Mouse (Mus musculus): ENCODE results near the gene Defb35. TPM values are rescaled to one million over a fixed set of nuclear protein-coding genes. Genes with fewer than 3 reads are reported as not detected.
A peak's percentile ranks its signal among the peaks of the same experiment; 100 is the strongest.

The Defb35 gene
- polyA plus RNA-seq, 1 experiment from 2014 or later = not detected

DNA sequence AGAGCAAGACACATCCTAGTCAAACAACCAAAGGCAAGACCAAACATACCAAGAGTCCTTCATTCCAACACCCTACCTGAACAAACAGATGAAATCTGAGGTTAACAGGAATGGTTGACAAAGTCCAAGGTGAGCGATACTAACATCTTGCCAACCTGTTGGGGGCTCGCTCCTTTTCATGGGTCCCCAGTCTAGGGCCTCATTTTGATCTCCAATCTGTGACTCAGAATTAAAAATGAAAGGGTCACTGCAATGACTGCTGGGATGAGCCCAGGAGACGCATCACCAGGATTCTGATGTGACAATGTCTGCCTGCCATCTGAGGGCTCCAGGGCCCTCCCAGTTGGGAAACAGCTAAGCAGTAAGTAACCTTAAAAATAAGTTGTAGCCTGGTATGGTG, 31.3 kb downstream of the Defb35 start, which contains the start of gene Ccdc70:
Gene Ccdc70, plus strand, starts transcription at position 301 of the 400 bp plus-strand sequence.
- H3K4me2 ChIP-seq (replicated peaks) = no peak within 1 kb of the TSS
- H3K27me3 ChIP-seq = no peaks in the 10 kb centered on the region
- no peak for ATAC-seq
- WGBS = 92% methylated on average over 3 of the region's 3 CpGs
- H3K27ac ChIP-seq = no peak within 1 kb of the TSS
- H3K4me3 ChIP-seq (replicated peaks) = no peak within 1 kb of the TSS
- no peak within 1 kb of the TSS for H3K9ac ChIP-seq (replicated peaks)
- H3K4me1 ChIP-seq (replicated peaks) = no peaks in the 10 kb centered on the region
- no peaks in the 10 kb centered on the region for H3K36me3 ChIP-seq
- no peaks in the 10 kb centered on the region for H3K9me3 ChIP-seq

- no peaks in the 10 kb centered on the region for H3K4me1 ChIP-seq (replicated peaks)
- no peak overlapping the region for H3K4me2 ChIP-seq (replicated peaks)
- H3K9me3 ChIP-seq = no peaks in the 10 kb centered on the region
- H3K27ac ChIP-seq = no peak overlapping the region
- H3K27me3 ChIP-seq = no peaks in the 10 kb centered on the region
- WGBS = 60% methylated on average over 4 of the region's 4 CpGs
- H3K4me3 ChIP-seq (replicated peaks) = no peak overlapping the region
- no peak for ATAC-seq
- no peak overlapping the region for H3K9ac ChIP-seq (replicated peaks)
- no peaks in the 10 kb centered on the region for H3K36me3 ChIP-seq
Measured at GRCm38 (mm10) chr8:21978193-21978592, 40.0 kb downstream of the Defb35 start.

DNA sequence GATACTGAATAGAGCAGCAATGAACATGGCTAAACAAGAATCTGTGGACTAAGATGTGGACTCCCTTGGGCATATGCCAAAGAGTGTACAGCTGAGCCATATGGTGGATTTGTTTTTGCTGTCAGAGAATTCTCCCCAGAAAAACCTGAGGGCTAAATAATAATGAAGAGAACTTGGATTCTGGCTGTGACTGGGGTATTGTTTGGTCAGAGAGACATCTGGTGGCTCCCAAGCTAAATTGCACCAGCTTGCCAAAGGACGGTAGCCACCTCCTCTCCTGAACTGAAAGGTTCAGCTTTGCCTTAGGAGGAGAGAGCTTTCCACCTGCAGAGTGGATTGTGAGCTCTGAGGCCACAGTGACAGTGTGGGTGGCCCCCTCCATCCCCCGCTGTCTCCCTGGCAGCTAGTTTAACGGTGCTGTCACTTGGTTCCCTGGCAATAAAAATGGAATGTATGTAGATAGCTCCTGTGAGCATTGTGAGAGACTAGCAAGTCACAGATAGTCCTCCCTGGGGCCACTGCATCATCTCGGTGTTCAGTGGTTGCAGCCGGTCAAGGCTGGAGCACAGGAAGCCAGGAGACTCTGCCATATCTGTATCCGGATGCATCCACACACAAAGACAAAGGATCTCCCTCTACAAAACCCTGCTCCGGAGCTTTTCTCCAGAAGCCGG, 43.6 kb downstream of the Defb35 start:
- ATAC-seq = peak; percentile 77
- WGBS = 61% methylated on average over 8 of the region's 8 CpGs
- no peak overlapping the region for H3K27ac ChIP-seq
- no peaks in the 10 kb centered on the region for H3K9me3 ChIP-seq
- no peaks in the 10 kb centered on the region for H3K4me1 ChIP-seq (replicated peaks)
- no peaks in the 10 kb centered on the region for H3K27me3 ChIP-seq
- no peak overlapping the region for H3K9ac ChIP-seq (replicated peaks)
- H3K4me2 ChIP-seq (replicated peaks) = no peak overlapping the region
- H3K4me3 ChIP-seq (replicated peaks) = no peak overlapping the region
- no peaks in the 10 kb centered on the region for H3K36me3 ChIP-seq

Other genes starting within 250 kb of the Defb35 start
- not detected in 2 replicates for gene AY761184, start 234.7 kb upstream of the Defb35 start, polyA plus RNA-seq (2015; fragmentation: Nextera tagmentation; extraction: Ambion mirVana)
- not detected in 2 replicates for gene Defa24, start 203.9 kb upstream of the Defb35 start, polyA plus RNA-seq (2015; fragmentation: Nextera tagmentation; extraction: Ambion mirVana)
- gene Defb50, start 114.8 kb upstream of the Defb35 start, polyA plus RNA-seq (2015; fragmentation: Nextera tagmentation; extraction: Ambion mirVana) = not detected in 2 replicates
- gene Defb2, start 98.4 kb upstream of the Defb35 start, polyA plus RNA-seq (2015; fragmentation: Nextera tagmentation; extraction: Ambion mirVana) = 0.70 TPM in 1 of 2 replicates, not detected in the other
- gene Defb10, start 79.5 kb upstream of the Defb35 start, polyA plus RNA-seq (2015; fragmentation: Nextera tagmentation; extraction: Ambion mirVana) = not detected in 2 replicates
- not detected in 2 replicates for gene Defb9, start 52.9 kb upstream of the Defb35 start, polyA plus RNA-seq (2015; fragmentation: Nextera tagmentation; extraction: Ambion mirVana)
- 2.0 and 4.2 TPM in 2 replicates for gene Defb11, start 31.9 kb upstream of the Defb35 start, polyA plus RNA-seq (2015; fragmentation: Nextera tagmentation; extraction: Ambion mirVana)
- gene Defb15, start 5.6 kb upstream of the Defb35 start, polyA plus RNA-seq (2015; fragmentation: Nextera tagmentation; extraction: Ambion mirVana) = not detected in 2 replicates
- gene Defb13, start 8.4 kb downstream of the Defb35 start, polyA plus RNA-seq (2015; fragmentation: Nextera tagmentation; extraction: Ambion mirVana) = not detected in 2 replicates
- not detected in 2 replicates for gene Fam90a1a, start 20.4 kb downstream of the Defb35 start, polyA plus RNA-seq (2015; fragmentation: Nextera tagmentation; extraction: Ambion mirVana)
- not detected in 2 replicates for gene Ccdc70, start 31.4 kb downstream of the Defb35 start, polyA plus RNA-seq (2015; fragmentation: Nextera tagmentation; extraction: Ambion mirVana)
- gene Atp7b, start 122.0 kb downstream of the Defb35 start, polyA plus RNA-seq (2015; fragmentation: Nextera tagmentation; extraction: Ambion mirVana) = 1.4 and 1.5 TPM in 2 replicates
- 37.1 and 38.4 TPM in 2 replicates for gene Alg11, start 122.4 kb downstream of the Defb35 start, polyA plus RNA-seq (2015; fragmentation: Nextera tagmentation; extraction: Ambion mirVana)
- gene Nek5, start 186.7 kb downstream of the Defb35 start, polyA plus RNA-seq (2015; fragmentation: Nextera tagmentation; extraction: Ambion mirVana) = 0.36 and 0.43 TPM in 2 replicates
- gene Nek3, start 228.1 kb downstream of the Defb35 start, polyA plus RNA-seq (2015; fragmentation: Nextera tagmentation; extraction: Ambion mirVana) = 8.9 and 9.1 TPM in 2 replicates
- 26.8 and 27.5 TPM in 2 replicates for gene Ckap2, start 247.5 kb downstream of the Defb35 start, polyA plus RNA-seq (2015; fragmentation: Nextera tagmentation; extraction: Ambion mirVana)

Measured in midbrain, embryonic 13.5 days (tissue).